In the genomic region with DNA sequence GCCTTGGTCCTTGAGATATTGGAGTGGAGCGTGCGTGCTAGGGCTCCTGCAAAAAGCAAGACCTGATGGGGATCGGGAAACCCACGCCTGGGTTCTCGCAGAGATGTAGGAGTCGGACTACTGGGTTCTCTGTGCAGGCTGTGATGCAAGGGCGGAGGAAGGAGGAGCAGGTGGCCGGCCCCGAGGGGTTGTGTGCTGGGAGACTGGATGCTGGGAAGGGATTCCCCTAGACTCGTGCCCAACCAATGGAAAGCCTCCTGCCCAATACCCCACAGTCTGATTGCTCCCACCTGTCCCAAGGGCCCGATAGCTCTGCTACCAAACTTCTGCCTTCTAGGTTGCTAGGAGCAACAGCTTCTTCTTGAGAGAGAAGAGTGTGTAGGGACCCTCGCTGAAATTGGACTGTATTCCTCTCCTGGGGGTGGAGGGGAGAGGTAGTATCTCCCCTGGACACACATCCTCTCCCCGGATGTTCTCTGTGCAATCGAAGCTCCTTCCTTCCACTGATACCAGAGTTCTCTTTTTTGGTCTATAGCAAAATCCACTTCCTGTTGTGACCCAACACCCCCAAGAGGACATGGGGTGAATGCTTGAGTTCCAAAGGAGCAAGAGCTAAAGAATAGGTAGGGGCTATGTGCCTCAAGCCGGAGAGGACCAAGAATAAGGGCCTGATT, we compare ENCODE assay signal across 8 mouse cellular contexts. TPM values are rescaled to one million over a fixed set of nuclear protein-coding genes. Genes with fewer than 3 reads are reported as not detected.
A peak's percentile ranks its signal among the peaks of the same experiment; 100 is the strongest.
DNase-seq lines count a peak whose midpoint lies in the region; ATAC-seq and TF ChIP-seq lines count a peak whose summit lies in the region.

No protein-coding gene starts in this region.

- peak overlapping the region; percentile 79 for H3K9ac ChIP-seq in heart, embryonic 12.5 days
- peak overlapping the region; percentile 68 for H3K9ac ChIP-seq in limb, embryonic 11.5 days (ENCODE audit: low read length)
- H3K9ac ChIP-seq in midbrain, embryonic 16.5 days (ENCODE audit: low read depth, low read length): peak overlapping the region; percentile 94

- no peak for DNase-seq in cerebellum, adult 9-11 months
- DNase-seq in testis, postnatal 10 days (ENCODE audit: low spot score): no peak
- peak; percentile 60 for DNase-seq in limb, embryonic 11.5 days (ENCODE audit: low spot score)
- DNase-seq in adrenal gland, adult 2 months: no peak

- no peaks in the 10 kb centered on the region for H3K36me3 ChIP-seq in testis, adult 2 months (ENCODE audit: control insufficient read depth, insufficient read depth, low read length)
- H3K36me3 ChIP-seq in heart, embryonic 12.5 days: peaks cover 19% of the 10 kb centered on the region
- peaks cover 6% of the 10 kb centered on the region; the same call in 1 of the 2 replicates for H3K36me3 ChIP-seq in limb, embryonic 11.5 days (ENCODE audit: control insufficient read depth, insufficient read depth, low read length)
- H3K36me3 ChIP-seq in midbrain, embryonic 16.5 days (ENCODE audit: control insufficient read depth, insufficient read depth, low read length): peaks cover 13% of the 10 kb centered on the region

- WGBS in heart, embryonic 12.5 days: 6% methylated on average over 15 of the region's 15 CpGs
- whole genome bisulfite sequencing in limb, embryonic 11.5 days: 11% methylated on average over 15 of the region's 15 CpGs
- WGBS in midbrain, embryonic 16.5 days: 5% methylated on average over 15 of the region's 15 CpGs

- no peak for TF ChIP-seq POLR2A in testis, adult 2 months (IDR thresholded peaks at IDR 0.05; ENCODE audit: control insufficient read depth, low read depth, low read length)

- no peak overlapping the region for H3K27ac ChIP-seq in testis, adult 2 months (ENCODE audit: control insufficient read depth, insufficient read depth, low read depth, low read length)
- H3K27ac ChIP-seq in heart, embryonic 12.5 days (ENCODE audit: poor library complexity, severe bottlenecking): peak overlapping the region; percentile 45; the same call in 1 of the 2 replicates
- H3K27ac ChIP-seq in limb, embryonic 11.5 days (replicated peaks; ENCODE audit: low read depth, low read length): 0 out of 2 replicates have a peak overlapping the region, but pooled peaks have one; percentile 10
- H3K27ac ChIP-seq in midbrain, embryonic 16.5 days (ENCODE audit: low read length): peak overlapping the region; percentile 91

- peaks cover 11% of the 10 kb centered on the region for H3K4me1 ChIP-seq in testis, adult 2 months (ENCODE audit: control insufficient read depth, insufficient read depth, low read length)
- peaks cover 12% of the 10 kb centered on the region for H3K4me1 ChIP-seq in heart, embryonic 12.5 days (replicated peaks)
- peaks cover 10% of the 10 kb centered on the region for H3K4me1 ChIP-seq in limb, embryonic 11.5 days (ENCODE audit: control insufficient read depth, insufficient read depth, low read length)
- H3K4me1 ChIP-seq in midbrain, embryonic 16.5 days (ENCODE audit: control insufficient read depth, insufficient read depth, low read length): peaks cover 30% of the 10 kb centered on the region

- no peak for TF ChIP-seq CTCF in testis, adult 2 months (IDR thresholded peaks at IDR 0.05; ENCODE audit: control insufficient read depth, insufficient read depth, insufficient replicate concordance, low read depth, low read length)

- no peaks in the 10 kb centered on the region for H3K9me3 ChIP-seq in heart, embryonic 12.5 days (replicated peaks)
- no peaks in the 10 kb centered on the region for H3K9me3 ChIP-seq in limb, embryonic 11.5 days (ENCODE audit: control insufficient read depth, low read length)
- no peaks in the 10 kb centered on the region for H3K9me3 ChIP-seq in midbrain, embryonic 16.5 days (replicated peaks; ENCODE audit: control insufficient read depth, low read length, poor library complexity, severe bottlenecking)

- no peaks in the 10 kb centered on the region for H3K27me3 ChIP-seq in testis, adult 2 months (ENCODE audit: control insufficient read depth, insufficient read depth, low read length)
- H3K27me3 ChIP-seq in heart, embryonic 12.5 days (replicated peaks): no peaks in the 10 kb centered on the region
- no peaks in the 10 kb centered on the region for H3K27me3 ChIP-seq in limb, embryonic 11.5 days (ENCODE audit: control insufficient read depth, insufficient read depth, low read length)
- H3K27me3 ChIP-seq in midbrain, embryonic 16.5 days (ENCODE audit: control insufficient read depth, insufficient read depth, low read depth, low read length): no peaks in the 10 kb centered on the region

- peak overlapping the region; percentile 80 for H3K4me3 ChIP-seq in testis, adult 2 months (ENCODE audit: control insufficient read depth, low read depth, low read length)
- peak overlapping the region; percentile 66 for H3K4me3 ChIP-seq in heart, embryonic 12.5 days
- H3K4me3 ChIP-seq in limb, embryonic 11.5 days (ENCODE audit: low read depth, low read length): peak overlapping the region; percentile 65
- peak overlapping the region; percentile 73 for H3K4me3 ChIP-seq in midbrain, embryonic 16.5 days (ENCODE audit: low read depth, low read length)

- H3K4me2 ChIP-seq in heart, embryonic 12.5 days: peak overlapping the region; percentile 84
- peak overlapping the region; percentile 82 for H3K4me2 ChIP-seq in limb, embryonic 11.5 days (ENCODE audit: low read depth, severe bottlenecking)
- H3K4me2 ChIP-seq in midbrain, embryonic 16.5 days (ENCODE audit: low read length): peak overlapping the region; percentile 78

- ATAC-seq in cerebellum, adult (ENCODE audit: insufficient number of reproducible peaks, low FRiP score, low TSS enrichment): peak; percentile 31
- 0 out of 2 replicates have a peak, but pooled peaks have one; percentile 6 for ATAC-seq in heart, embryonic 12.5 days (ENCODE audit: insufficient number of reproducible peaks, low FRiP score)
- ATAC-seq in limb, embryonic 11.5 days (ENCODE audit: insufficient number of reproducible peaks, low FRiP score, low TSS enrichment, low read depth): peak; percentile 34
- peak; percentile 44 for ATAC-seq in midbrain, embryonic 16.5 days

RNA-seq across cellular contexts. Expression of a gene that starts 0.6 kb away (rescaled TPM):
- 8.9 and 10.6 TPM in 2 replicates for polyA plus RNA-seq in testis, adult 2 months (2012; rRNA removed)
- 13.5 TPM in 2 replicates for polyA plus RNA-seq in heart, embryonic 12.5 days (2016; fragmentation: Nextera tagmentation; extraction: Ambion mirVana)
- 21.9 and 30.3 TPM in 2 replicates for polyA plus RNA-seq in limb, embryonic 11.5 days (2014; fragmentation: Nextera tagmentation; extraction: Ambion mirVana)
- polyA plus RNA-seq in midbrain, embryonic 16.5 days (2015; fragmentation: Nextera tagmentation; extraction: Ambion mirVana): 52.6 and 58.9 TPM in 2 replicates
- total RNA-seq in adrenal gland, adult 2 months (2021): 10 to 100 TPM; 27.2 to 27.7 TPM
- 24.2 and 26.9 TPM in 2 replicates for polyA plus RNA-seq in adrenal gland, adult 2 months (2012; rRNA removed)

RNA-seq across cellular contexts. Expression of a gene that starts 18.7 kb away (rescaled TPM):
- 8.3 and 10.2 TPM in 2 replicates for polyA plus RNA-seq in testis, adult 2 months (2012; rRNA removed)
- polyA plus RNA-seq in heart, embryonic 12.5 days (2016; fragmentation: Nextera tagmentation; extraction: Ambion mirVana): 22.6 and 24.0 TPM in 2 replicates
- 46.5 and 50.1 TPM in 2 replicates for polyA plus RNA-seq in limb, embryonic 11.5 days (2014; fragmentation: Nextera tagmentation; extraction: Ambion mirVana)
- 44.1 and 45.9 TPM in 2 replicates for polyA plus RNA-seq in midbrain, embryonic 16.5 days (2015; fragmentation: Nextera tagmentation; extraction: Ambion mirVana)
- 10 to 100 TPM; 20.4 to 21.6 TPM for total RNA-seq in adrenal gland, adult 2 months (2021)
- 8.9 TPM in 2 replicates for polyA plus RNA-seq in adrenal gland, adult 2 months (2012; rRNA removed)

RNA-seq across cellular contexts. Expression of a gene that starts 23.2 kb away (rescaled TPM):
- polyA plus RNA-seq in testis, adult 2 months (2012; rRNA removed): 36.7 and 38.4 TPM in 2 replicates
- 28.4 and 29.3 TPM in 2 replicates for polyA plus RNA-seq in heart, embryonic 12.5 days (2016; fragmentation: Nextera tagmentation; extraction: Ambion mirVana)
- 45.2 and 50.8 TPM in 2 replicates for polyA plus RNA-seq in limb, embryonic 11.5 days (2014; fragmentation: Nextera tagmentation; extraction: Ambion mirVana)
- 33.0 and 35.0 TPM in 2 replicates for polyA plus RNA-seq in midbrain, embryonic 16.5 days (2015; fragmentation: Nextera tagmentation; extraction: Ambion mirVana)
- 10 to 100 TPM; 15.4 to 22.2 TPM for total RNA-seq in adrenal gland, adult 2 months (2021)
- 25.0 and 39.1 TPM in 2 replicates for polyA plus RNA-seq in adrenal gland, adult 2 months (2012; rRNA removed)

RNA-seq across cellular contexts. Expression of a gene that starts 26.2 kb away (rescaled TPM):
- polyA plus RNA-seq in testis, adult 2 months (2012; rRNA removed): 186 and 201 TPM in 2 replicates
- 1.9 and 2.9 TPM in 2 replicates for polyA plus RNA-seq in heart, embryonic 12.5 days (2016; fragmentation: Nextera tagmentation; extraction: Ambion mirVana)
- 0.15 and 0.41 TPM in 2 replicates for polyA plus RNA-seq in limb, embryonic 11.5 days (2014; fragmentation: Nextera tagmentation; extraction: Ambion mirVana)
- 0.35 and 0.49 TPM in 2 replicates for polyA plus RNA-seq in midbrain, embryonic 16.5 days (2015; fragmentation: Nextera tagmentation; extraction: Ambion mirVana)
- 1 to 10 TPM; 1.2 to 1.5 TPM for total RNA-seq in adrenal gland, adult 2 months (2021)
- polyA plus RNA-seq in adrenal gland, adult 2 months (2012; rRNA removed): 4.6 and 5.3 TPM in 2 replicates

RNA-seq across cellular contexts. Expression of a gene that starts 26.8 kb away (rescaled TPM):
- 3.2 and 3.9 TPM in 2 replicates for polyA plus RNA-seq in testis, adult 2 months (2012; rRNA removed)
- 6.1 and 8.6 TPM in 2 replicates for polyA plus RNA-seq in heart, embryonic 12.5 days (2016; fragmentation: Nextera tagmentation; extraction: Ambion mirVana)
- polyA plus RNA-seq in limb, embryonic 11.5 days (2014; fragmentation: Nextera tagmentation; extraction: Ambion mirVana): 1.0 and 1.4 TPM in 2 replicates
- polyA plus RNA-seq in midbrain, embryonic 16.5 days (2015; fragmentation: Nextera tagmentation; extraction: Ambion mirVana): 1.7 and 2.6 TPM in 2 replicates
- 10 to 100 TPM in 1 of 2 experiments, 1 to 10 TPM in 1; 9.4 to 14.0 TPM for total RNA-seq in adrenal gland, adult 2 months (2021)
- polyA plus RNA-seq in adrenal gland, adult 2 months (2012; rRNA removed): 16.2 and 18.7 TPM in 2 replicates
